Mouse (Mus musculus): ENCODE data around the gene Emc8.

DNA sequence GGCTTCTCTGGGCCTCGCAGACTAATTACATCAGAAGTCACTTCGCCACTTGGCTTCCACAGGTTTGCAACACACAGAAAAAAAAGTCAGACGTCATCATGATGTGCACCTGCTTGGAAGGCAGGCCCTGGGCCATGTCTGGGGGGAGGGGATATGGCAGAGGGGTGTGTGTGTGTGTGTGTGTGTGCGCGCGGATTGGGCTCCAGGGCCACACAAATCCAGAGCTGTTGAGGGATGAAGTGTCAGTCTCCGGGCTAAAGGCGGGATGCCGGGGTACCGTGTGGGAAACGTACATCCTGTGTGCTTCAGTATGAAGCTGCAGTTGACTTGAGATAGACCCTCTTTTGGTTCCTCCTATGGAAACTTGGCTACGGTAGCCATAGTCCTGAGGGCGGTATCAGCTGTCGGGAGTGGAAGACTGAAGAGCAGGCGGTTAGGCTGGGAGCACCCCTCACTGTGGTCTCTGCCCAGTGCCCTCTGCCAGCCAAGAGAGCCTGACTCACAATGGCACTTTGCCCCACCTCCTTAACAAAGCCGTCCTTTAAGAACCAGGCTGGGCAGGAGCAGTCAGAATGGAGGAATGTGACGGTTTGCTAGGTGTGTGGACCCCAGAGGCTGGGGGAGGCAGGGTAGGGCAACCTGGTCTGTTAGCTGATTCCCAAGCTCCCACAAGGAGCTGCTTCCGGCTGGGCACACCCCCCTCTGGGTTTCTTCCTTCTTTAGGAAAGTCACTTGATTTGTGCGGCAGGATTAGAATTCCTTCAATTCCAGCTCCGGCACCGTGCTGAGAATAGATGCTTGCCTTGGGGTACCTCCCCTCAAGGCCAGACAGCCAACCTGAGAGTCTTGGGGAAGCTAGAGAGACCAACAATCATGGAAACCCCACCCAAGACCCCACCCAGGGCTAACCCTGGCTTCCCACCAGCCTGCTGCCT is 36.7 kb downstream of the Emc8 start:
- TF ChIP-seq POLR2A (IDR thresholded peaks at IDR 0.05; ENCODE audit: low read depth, low read length) (no peak), CTCF (IDR thresholded peaks at IDR 0.05; ENCODE audit: extremely low read depth, insufficient read length, insufficient replicate concordance, low read depth, low read length) (no peak)

Data from small intestine, adult 2 months (tissue).